Mouse (Mus musculus) CH12.LX (cell line): ENCODE measurements around the gene Ttyh3. TPM values are rescaled to one million over a fixed set of nuclear protein-coding genes. Genes with fewer than 3 reads are reported as not detected.

Source experiments
- DNase-seq: peaks from one replicate; pipeline ENCODE4 v3.0.0-alpha.2; 2013; ENCODE audit errors: extremely low read depth
- H3K27ac ChIP-seq: 2 replicates; pipeline ENCODE4 v1.5.1; 2012; ENCODE audit warnings: low read depth, mild to moderate bottlenecking, control low read depth, moderate library complexity; ENCODE audit not compliant: insufficient read depth
- H3K27me3 ChIP-seq: replicated peaks from 2 replicates; pipeline ENCODE3; 2012; ENCODE audit warnings: inconsistent platforms
- H3K36me3 ChIP-seq, 2 experiments: replicated peaks in 1 of 2; 2 replicates each; pipeline versions ENCODE3 to v1.6.1; 2012; ENCODE audit warnings: inconsistent platforms in 1 of 2, low read length in 1 of 2, mild to moderate bottlenecking in 1 of 2, mixed read lengths in 1 of 2, moderate library complexity in 1 of 2; ENCODE audit not compliant: control insufficient read depth in 1 of 2, insufficient read depth in 1 of 2
- H3K4me1 ChIP-seq, 2 experiments: 2 replicates each; pipeline ENCODE4 v1.6.1; 2012; ENCODE audit warnings: inconsistent platforms in 1 of 2, moderate library complexity in 1 of 2; ENCODE audit not compliant: insufficient read depth in 2 of 2, control insufficient read depth in 1 of 2
- H3K4me2 ChIP-seq: 2 replicates; pipeline ENCODE4 v1.6.1; 2012; ENCODE audit warnings: low read depth, mild to moderate bottlenecking, control low read depth; ENCODE audit not compliant: poor library complexity, insufficient read depth, severe bottlenecking
- H3K4me3 ChIP-seq, 3 experiments: fragments of 150-350 bp in 1 of 3; sonication (generic) in 1 of 3; replicated peaks in 1 of 3; 2 replicates each; pipeline versions ENCODE3 to v1.5.1; 2011 to 2012; ENCODE audit warnings: low read depth in 2 of 3, low read length in 2 of 3, mild to moderate bottlenecking in 2 of 3, moderate library complexity in 2 of 3, control low read depth in 1 of 3, improper control_type of control experiment in 1 of 3, inconsistent platforms in 1 of 3, mixed read lengths in 1 of 3; ENCODE audit not compliant: poor library complexity in 1 of 3
- H3K79me2 ChIP-seq: replicated peaks from 2 replicates; pipeline ENCODE4 v1.6.1; 2012; ENCODE audit warnings: mild to moderate bottlenecking, moderate library complexity; ENCODE audit not compliant: control insufficient read depth, poor library complexity, insufficient read depth, severe bottlenecking; ENCODE audit errors: extremely low read depth
- H3K9ac ChIP-seq: 2 replicates; pipeline ENCODE4 v1.6.1; 2012; ENCODE audit warnings: low read depth, mild to moderate bottlenecking, control low read depth, moderate library complexity; ENCODE audit not compliant: insufficient read depth
- H3K9me3 ChIP-seq: replicated peaks from 2 replicates; pipeline ENCODE3; 2012; ENCODE audit warnings: low read length, inconsistent platforms, mixed read lengths
- BHLHE40 ChIP-seq: IDR thresholded peaks from 2 replicates; pipeline ENCODE4 v1.6.1; 2011; ENCODE audit warnings: mild to moderate bottlenecking, low read depth, low read length, improper control_type of control experiment
- CHD1 ChIP-seq: IDR thresholded peaks from 2 replicates; pipeline ENCODE4 v1.6.1; 2012; ENCODE audit warnings: low read depth, low read length, improper control_type of control experiment, inconsistent platforms
- CTCF ChIP-seq, 2 experiments: IDR thresholded peaks in 1 of 2; conservative IDR thresholded peaks in 1 of 2; 2 replicates each; pipeline ENCODE4 v1.5.1; 2011 to 2012; ENCODE audit warnings: low read depth in 2 of 2, low read length in 2 of 2, improper control_type of control experiment in 1 of 2, inconsistent platforms in 1 of 2, mild to moderate bottlenecking in 1 of 2, moderate library complexity in 1 of 2
- E2F4 ChIP-seq: IDR thresholded peaks from 2 replicates; pipeline ENCODE4 v1.6.1; 2011; ENCODE audit warnings: low read depth, low read length, improper control_type of control experiment; ENCODE audit not compliant: insufficient replicate concordance
- ELF1 ChIP-seq: IDR thresholded peaks from 2 replicates; pipeline ENCODE4 v1.6.1; 2014; ENCODE audit warnings: low read depth, mild to moderate bottlenecking, inconsistent platforms, low read length, improper control_type of control experiment
- EP300 ChIP-seq: IDR thresholded peaks from 2 replicates; pipeline ENCODE4 v1.6.1; 2011; ENCODE audit warnings: low read length, improper control_type of control experiment
- ETS1 ChIP-seq: conservative IDR thresholded peaks from 2 replicates; pipeline ENCODE4 v1.6.1; 2012; ENCODE audit warnings: low read depth, mild to moderate bottlenecking, inconsistent platforms, low read length, improper control_type of control experiment, moderate library complexity
- IRF4 ChIP-seq: IDR thresholded peaks from 2 replicates; pipeline ENCODE4 v1.6.1; 2014; ENCODE audit warnings: low read depth, mild to moderate bottlenecking, inconsistent platforms, low read length, improper control_type of control experiment
- JUND ChIP-seq: conservative IDR thresholded peaks from 2 replicates; pipeline ENCODE4 v1.6.1; 2011; ENCODE audit warnings: low read depth, low read length, improper control_type of control experiment
- MAZ ChIP-seq: IDR thresholded peaks from 2 replicates; pipeline ENCODE4 v1.6.1; 2012; ENCODE audit warnings: low read depth, mild to moderate bottlenecking, inconsistent platforms, low read length, improper control_type of control experiment, moderate library complexity
- MEF2A ChIP-seq: IDR thresholded peaks from 2 replicates; pipeline ENCODE4 v1.6.1; 2014; ENCODE audit warnings: low read depth, mild to moderate bottlenecking, inconsistent platforms, low read length, improper control_type of control experiment, borderline replicate concordance
- MXI1 ChIP-seq: IDR thresholded peaks from 2 replicates; pipeline ENCODE4 v1.6.1; 2011; ENCODE audit warnings: mild to moderate bottlenecking, low read depth, low read length, improper control_type of control experiment
- NELFE ChIP-seq: IDR thresholded peaks from 2 replicates; pipeline ENCODE4 v1.6.1; 2011; ENCODE audit warnings: low read depth, low read length, improper control_type of control experiment
- NRF1 ChIP-seq: IDR thresholded peaks from 2 replicates; pipeline ENCODE4 v1.6.1; 2014; ENCODE audit warnings: low read depth, mild to moderate bottlenecking, inconsistent platforms, low read length, improper control_type of control experiment, moderate library complexity
- PAX5 ChIP-seq: IDR thresholded peaks from 2 replicates; pipeline ENCODE4 v1.6.1; 2012; ENCODE audit warnings: low read length, inconsistent platforms, mixed read lengths
- POLR2A ChIP-seq: IDR thresholded peaks from 2 replicates; pipeline ENCODE4 v1.6.1; 2011; ENCODE audit warnings: low read depth, mild to moderate bottlenecking, improper control_type of control experiment, low read length
- POLR2AphosphoS2 ChIP-seq: IDR thresholded peaks from 2 replicates; pipeline ENCODE4 v1.6.1; 2011; ENCODE audit warnings: low read depth, low read length, improper control_type of control experiment
- RAD21 ChIP-seq: IDR thresholded peaks from 2 replicates; pipeline ENCODE4 v1.6.1; 2011; ENCODE audit warnings: low read depth, mild to moderate bottlenecking, low read length, improper control_type of control experiment, moderate library complexity
- UBTF ChIP-seq: IDR thresholded peaks from 2 replicates; pipeline ENCODE4 v1.6.1; 2012; ENCODE audit warnings: low read depth, mild to moderate bottlenecking, inconsistent platforms, low read length, improper control_type of control experiment, moderate library complexity
- USF2 ChIP-seq: conservative IDR thresholded peaks from 2 replicates; pipeline ENCODE4 v1.6.1; 2011; ENCODE audit warnings: low read depth, low read length, improper control_type of control experiment
- ZKSCAN1 ChIP-seq: IDR thresholded peaks from 2 replicates; pipeline ENCODE4 v1.6.1; 2012; ENCODE audit warnings: low read depth, inconsistent platforms, low read length, improper control_type of control experiment, borderline replicate concordance
- dilution Hi-C: fragments of 300-500 bp; cut with MboI; formaldehyde crosslinking; loops from 2 replicates; pipeline ENCODE4 v1.14.3; 2020; ENCODE audit warnings: low sequenced_read_pairs; ENCODE audit not compliant: extremely low pct_unique_long_range_greater_than_20kb, extremely low pct_ligation_motif_present
- in situ Hi-C: fragments of 300-500 bp; cut with MboI; formaldehyde crosslinking; loops from 3 replicates; pipeline ENCODE4 v1.14.3; 2019; ENCODE audit warnings: low sequenced_read_pairs, low pct_ligation_motif_present, low pct_unique_long_range_greater_than_20kb, mixed read lengths
- polyA plus RNA-seq: library from polyadenylated mRNA; unstranded; fragments of >175 nt; gene quantifications from 2 replicates; pipeline ENCODE4 v1.2.1, GENCODE M21; 2012; ENCODE audit warnings: low read depth; ENCODE audit not compliant: insufficient read length
- total RNA-seq, 2 experiments: library from RNA; depleted of rRNA; stranded (reverse); fragments of 300-350 nt in 1 of 2; fragments of >200 nt in 1 of 2; gene quantifications; 2 replicates each; pipeline ENCODE4 v1.2.3; 2012 to 2014

Ttyh3 gene
- total and polyA plus RNA-seq, 3 experiments, result 0.31 to 6.3 (median 1.4) TPM

DNA sequence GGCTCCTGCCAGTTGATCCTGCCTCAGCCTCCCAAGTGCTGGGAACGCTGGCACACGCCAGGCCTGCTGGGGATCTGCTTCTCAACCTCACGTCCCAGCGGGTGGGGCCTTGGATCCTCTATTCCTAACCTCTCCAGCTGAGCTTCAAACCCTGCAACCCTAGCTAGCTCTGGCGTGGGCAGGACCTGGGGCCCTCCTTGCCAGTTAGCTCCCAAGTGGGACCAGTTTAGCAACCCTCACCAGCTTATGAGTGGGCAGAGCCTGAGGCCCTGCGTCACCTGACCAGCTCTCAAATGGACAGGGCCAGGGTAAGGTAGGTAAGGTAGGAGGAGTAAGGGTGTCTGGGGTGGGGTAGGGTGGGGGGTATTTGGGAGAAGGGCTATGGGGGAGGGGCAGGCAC lies 31.2 kb upstream of the Ttyh3 start:
- dilution Hi-C loops (no loop called here), in situ Hi-C loops (no loop called here)
- Histone ChIP-seq H3K36me3 (peaks cover 3 to 58% of the 10 kb centered on the region in 2 experiments), H3K79me2 (no peaks in the 10 kb centered on the region), H3K9me3 (no peaks in the 10 kb centered on the region), H3K9ac (no peak overlapping the region), H3K27me3 (no peaks in the 10 kb centered on the region), H3K4me3 (no peak overlapping the region), H3K4me1 (peaks cover 0 to 28% of the 10 kb centered on the region in 2 experiments; a peak in 2 of 4 replicates), H3K27ac (no peak overlapping the region), H3K4me2 (no peak overlapping the region)
- no peak for TF ChIP-seq USF2
- TF ChIP-seq MEF2A, result no peak
- no peak for TF ChIP-seq UBTF
- no peak for TF ChIP-seq MXI1
- TF ChIP-seq CTCF (conservative IDR thresholded peaks at IDR 0.05 in 1 of 2, IDR thresholded peaks at IDR 0.05 in 1 of 2; ENCODE audit: low read depth in 2 of 2, low read length in 2 of 2), result no peak
- no peak for TF ChIP-seq CHD1
- TF ChIP-seq EP300, result no peak
- no peak for TF ChIP-seq PAX5
- TF ChIP-seq RAD21, result no peak
- TF ChIP-seq NELFE, result no peak
- TF ChIP-seq POLR2AphosphoS2, result no peak
- no peak for TF ChIP-seq MAZ
- no peak for TF ChIP-seq ZKSCAN1
- TF ChIP-seq IRF4, result no peak
- TF ChIP-seq ETS1, result no peak
- TF ChIP-seq JUND, result no peak
- TF ChIP-seq POLR2A, result no peak
- no peak for TF ChIP-seq NRF1
- TF ChIP-seq ELF1, result no peak
- no peak for DNase-seq

DNA sequence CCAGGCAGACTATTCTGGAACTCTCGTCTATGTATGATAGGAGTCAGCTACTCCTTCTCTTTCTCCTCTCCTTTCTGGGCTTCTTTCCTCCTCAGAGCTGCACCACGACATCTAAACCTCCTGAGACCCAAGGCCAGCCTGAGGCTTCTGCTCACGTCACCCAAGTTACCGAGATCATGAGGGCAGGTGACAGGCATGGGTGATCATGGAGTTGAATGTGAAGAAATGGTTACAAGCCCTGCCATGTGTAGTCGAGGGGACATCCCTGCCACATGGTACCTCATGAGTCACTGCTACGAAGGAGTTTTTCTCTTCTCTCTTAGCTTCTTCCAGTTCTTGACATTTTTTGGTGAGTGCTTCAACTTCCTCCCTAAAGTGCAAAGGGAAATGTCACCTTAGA lies 28.3 kb upstream of the Ttyh3 start:
- H3K9me3 ChIP-seq, result no peaks in the 10 kb centered on the region
- H3K4me3 ChIP-seq, result no peak overlapping the region
- peaks cover 9 to 57% of the 10 kb centered on the region in 2 experiments for H3K36me3 ChIP-seq
- peak; percentile 57 for TF ChIP-seq BHLHE40
- no peak for TF ChIP-seq E2F4
- TF ChIP-seq ETS1, result peak; percentile 53
- in situ Hi-C loops, result loop anchor here (5.0 kb wide), 1 partner anchor 45 kb away; no protein-coding TSS in a partner anchor
- dilution Hi-C loops, result no loop called here
- no peaks in the 10 kb centered on the region for H3K79me2 ChIP-seq
- H3K27me3 ChIP-seq, result no peaks in the 10 kb centered on the region
- H3K4me1 ChIP-seq, result peaks cover 0 to 36% of the 10 kb centered on the region in 2 experiments; a peak in 2 of 4 replicates
- peak; percentile 70 for DNase-seq
- H3K9ac ChIP-seq, result no peak overlapping the region
- no peak overlapping the region for H3K4me2 ChIP-seq
- H3K27ac ChIP-seq, result no peak overlapping the region
